Mouse (Mus musculus) lung, adult 2 months (tissue): Measurements from ENCODE around the gene Tenm4.

Experiments used
- CTCF ChIP-seq: fragments of 200-500 bp; IDR thresholded peaks from 2 replicates; pipeline ENCODE4 v1.5.1; 2011; ENCODE audit warnings: mild to moderate bottlenecking, low read length, control low read depth; ENCODE audit not compliant: insufficient read depth
- POLR2A ChIP-seq: fragments of 200-500 bp; IDR thresholded peaks from 2 replicates; pipeline ENCODE4 v1.6.1; 2011; ENCODE audit warnings: low read depth, mild to moderate bottlenecking, control low read depth, low read length, borderline replicate concordance; ENCODE audit errors: extremely low read depth

- no peak for TF ChIP-seq CTCF
- no peak for TF ChIP-seq POLR2A
These were observed 646.1 kb downstream of the Tenm4 start for GRCm38 (mm10) chr7:96817030-96817674.
